Mouse (Mus musculus) myocyte (in vitro differentiated cells): Measurements from ENCODE around the gene Fam222b. TPM values are rescaled to one million over a fixed set of nuclear protein-coding genes. Genes with fewer than 3 reads are reported as not detected.

ENCODE experiments used
- H3K27me3 ChIP-seq: one replicate; pipeline ENCODE4 v1.6.1; 2011; ENCODE audit not compliant: control insufficient read depth, insufficient read depth, insufficient read length
- H3K36me3 ChIP-seq: one replicate; pipeline ENCODE4 v1.6.1; 2011; ENCODE audit not compliant: control insufficient read depth, insufficient read depth
- H3K4me2 ChIP-seq: one replicate; pipeline ENCODE4 v1.6.1; 2011; ENCODE audit warnings: low read depth, control low read depth
- H3K4me3 ChIP-seq: one replicate; pipeline ENCODE4 v1.5.1; 2011; ENCODE audit warnings: mild to moderate bottlenecking, control low read depth, moderate library complexity
- H3K79me2 ChIP-seq: one replicate; pipeline ENCODE4 v1.6.1; 2011; ENCODE audit not compliant: control insufficient read depth, insufficient read depth
- H3ac ChIP-seq: one replicate; pipeline ENCODE4 v1.6.1; 2011; ENCODE audit not compliant: control insufficient read depth, insufficient read length
- CEBPB ChIP-seq: IDR thresholded peaks from 2 replicates; pipeline ENCODE4 v1.6.1; 2011; ENCODE audit warnings: mild to moderate bottlenecking, moderate library complexity; ENCODE audit not compliant: poor library complexity, insufficient read depth, severe bottlenecking
- E2F4 ChIP-seq: IDR thresholded peaks from one replicate; pipeline ENCODE4 v1.6.1; 2011; ENCODE audit warnings: mild to moderate bottlenecking, control low read depth, moderate library complexity; ENCODE audit not compliant: insufficient read depth
- MAX ChIP-seq: IDR thresholded peaks from one replicate; pipeline ENCODE4 v1.6.1; 2011; ENCODE audit warnings: low read depth, mild to moderate bottlenecking, control low read depth
- MYOD1 ChIP-seq, 3 experiments: IDR thresholded peaks; one replicate each; pipeline ENCODE4 v1.6.1; 2011; ENCODE audit warnings: control low read depth in 2 of 3, low read depth in 2 of 3, mild to moderate bottlenecking in 2 of 3, moderate library complexity in 1 of 3; ENCODE audit not compliant: insufficient read length in 2 of 3, control insufficient read depth in 1 of 3
- MYOG ChIP-seq, 3 experiments: IDR thresholded peaks; one replicate each; pipeline ENCODE4 v1.6.1; 2011; ENCODE audit warnings: control low read depth in 2 of 3, low read depth in 2 of 3, mild to moderate bottlenecking in 2 of 3; ENCODE audit not compliant: insufficient read length in 2 of 3, control insufficient read depth in 1 of 3, insufficient read depth in 1 of 3
- POLR2A ChIP-seq: IDR thresholded peaks from one replicate; pipeline ENCODE4 v1.6.1; 2011; ENCODE audit warnings: low read depth, mild to moderate bottlenecking, control low read depth, moderate library complexity; ENCODE audit not compliant: insufficient read length
- POLR2AphosphoS2 ChIP-seq: IDR thresholded peaks from one replicate; pipeline ENCODE4 v1.6.1; 2011; ENCODE audit warnings: low read depth, control low read depth; ENCODE audit not compliant: insufficient read length
- REST ChIP-seq: IDR thresholded peaks from one replicate; pipeline ENCODE4 v1.6.1; 2011; ENCODE audit warnings: mild to moderate bottlenecking, control low read depth, moderate library complexity; ENCODE audit not compliant: insufficient read depth, insufficient read length
- SRF ChIP-seq: IDR thresholded peaks from one replicate; pipeline ENCODE4 v1.6.1; 2011; ENCODE audit warnings: low read depth; ENCODE audit not compliant: control insufficient read depth, insufficient read length
- TCF12 ChIP-seq: IDR thresholded peaks from one replicate; pipeline ENCODE4 v1.6.1; 2011; ENCODE audit warnings: mild to moderate bottlenecking, control low read depth; ENCODE audit not compliant: poor library complexity, insufficient read depth, severe bottlenecking
- TCF3 ChIP-seq: IDR thresholded peaks from one replicate; pipeline ENCODE4 v1.6.1; 2011; ENCODE audit warnings: low read depth, control low read depth; ENCODE audit not compliant: insufficient read length
- USF1 ChIP-seq: IDR thresholded peaks from one replicate; pipeline ENCODE4 v1.6.1; 2011; ENCODE audit warnings: low read depth, mild to moderate bottlenecking, control low read depth, moderate library complexity
- polyA plus RNA-seq: library from polyadenylated mRNA; unstranded; fragments of >200 nt; fragmentation: generic; extraction: Trizol; gene quantifications from one replicate; pipeline ENCODE4 v1.2.1, GENCODE M21; 2012; ENCODE audit warnings: missing spikeins

Gene Fam222b
- polyA plus RNA-seq, 1 experiment = 16.1 TPM

DNA sequence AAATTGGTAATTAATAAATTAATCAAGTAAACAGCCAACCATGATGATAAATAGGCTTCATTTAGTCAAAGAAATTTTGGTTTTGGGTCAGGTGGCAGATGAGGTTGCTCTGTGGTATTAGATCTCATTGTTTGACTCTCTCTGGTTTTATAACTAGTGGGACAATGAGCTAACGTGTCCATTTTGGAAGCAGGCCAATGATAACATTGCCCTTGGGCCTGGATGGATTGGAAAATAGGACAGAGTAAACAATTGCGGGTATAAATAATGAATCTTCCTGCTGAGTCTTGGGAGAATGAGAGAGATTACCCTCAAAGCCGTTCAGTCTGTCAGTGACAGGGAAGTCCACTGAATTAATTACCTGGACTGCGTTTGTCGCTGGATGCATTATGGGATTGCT, 26.7 kb downstream of the Fam222b start:
- Histone ChIP-seq H3K27me3 (no peaks in the 10 kb centered on the region), H3K36me3 (no peaks in the 10 kb centered on the region), H3ac (no peak overlapping the region), H3K79me2 (peaks cover 98% of the 10 kb centered on the region), H3K4me3 (no peak overlapping the region), H3K4me2 (no peak overlapping the region)
- no peak for TF ChIP-seq TCF12
- TF ChIP-seq REST = no peak
- TF ChIP-seq MYOD1 (IDR thresholded peaks at IDR 0.05; ENCODE audit: control insufficient read depth in 1 of 3, insufficient read length in 2 of 3, low read depth in 2 of 3) = no peak
- no peak for TF ChIP-seq SRF
- no peak for TF ChIP-seq MYOG (IDR thresholded peaks at IDR 0.05; ENCODE audit: control insufficient read depth in 1 of 3, insufficient read depth in 1 of 3, insufficient read length in 2 of 3, low read depth in 2 of 3)
- TF ChIP-seq POLR2A = no peak
- no peak for TF ChIP-seq POLR2AphosphoS2
- no peak for TF ChIP-seq CEBPB
- TF ChIP-seq E2F4 = no peak
- TF ChIP-seq MAX = no peak
- TF ChIP-seq USF1 = no peak
- TF ChIP-seq TCF3 = no peak

DNA sequence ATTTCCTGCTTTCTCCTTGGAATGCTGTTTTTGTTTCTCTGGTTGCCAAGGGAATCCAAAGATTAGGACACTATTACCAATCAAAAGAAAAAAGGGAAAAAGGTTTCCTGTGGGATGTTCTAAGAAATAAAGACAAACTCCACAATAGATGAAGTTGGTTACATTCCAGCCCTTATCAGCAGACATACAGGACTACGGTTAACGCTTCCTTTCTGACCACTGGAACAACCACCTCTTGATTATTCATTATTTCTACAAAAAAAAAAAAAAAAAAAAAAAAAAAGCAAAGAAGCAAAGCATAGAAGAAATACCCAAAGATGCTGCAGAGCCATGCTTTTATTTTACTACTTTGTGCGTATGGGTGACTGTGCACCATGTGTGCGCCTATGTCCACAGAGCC, 28.4 kb downstream of the Fam222b start:
- no peaks in the 10 kb centered on the region for H3K36me3 ChIP-seq
- H3K4me3 ChIP-seq = no peak overlapping the region
- TF ChIP-seq MYOD1 (IDR thresholded peaks at IDR 0.05; ENCODE audit: control insufficient read depth in 1 of 3, insufficient read length in 2 of 3, low read depth in 2 of 3) (no peak), USF1 (no peak), MAX (no peak), REST (no peak), POLR2A (no peak), MYOG (IDR thresholded peaks at IDR 0.05; ENCODE audit: control insufficient read depth in 1 of 3, insufficient read depth in 1 of 3, insufficient read length in 2 of 3, low read depth in 2 of 3) (no peak), TCF3 (no peak), CEBPB (no peak), TCF12 (no peak), POLR2AphosphoS2 (no peak), SRF (no peak), E2F4 (no peak)
- H3ac ChIP-seq = no peak overlapping the region
- H3K27me3 ChIP-seq = no peaks in the 10 kb centered on the region
- H3K4me2 ChIP-seq = no peak overlapping the region
- peaks cover 97% of the 10 kb centered on the region for H3K79me2 ChIP-seq

DNA sequence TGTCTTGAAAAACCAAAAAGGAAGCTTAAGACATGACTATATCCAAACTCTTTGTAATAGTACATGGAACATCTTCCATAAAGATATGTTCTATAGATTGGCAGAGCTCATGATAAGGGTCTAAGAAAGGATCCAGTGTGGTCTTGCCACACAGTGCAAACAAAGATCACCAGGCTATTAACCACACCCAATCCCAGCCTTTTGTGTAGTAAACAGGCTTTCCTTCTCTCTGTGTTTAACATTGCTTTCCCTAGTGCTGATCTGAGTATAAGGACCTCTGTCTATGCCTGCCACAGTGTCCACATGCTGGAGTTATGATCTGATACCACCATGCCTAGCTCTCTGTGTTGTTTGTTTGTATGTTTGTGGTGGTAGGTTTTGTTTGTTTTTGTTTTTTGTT, 29.3 kb downstream of the Fam222b start:
- Histone ChIP-seq H3K27me3 (no peaks in the 10 kb centered on the region), H3ac (no peak overlapping the region), H3K4me2 (no peak overlapping the region), H3K36me3 (no peaks in the 10 kb centered on the region), H3K79me2 (peaks cover 94% of the 10 kb centered on the region), H3K4me3 (no peak overlapping the region)
- TF ChIP-seq E2F4 = no peak
- TF ChIP-seq USF1 = no peak
- no peak for TF ChIP-seq SRF
- TF ChIP-seq REST = no peak
- TF ChIP-seq TCF3 = no peak
- no peak for TF ChIP-seq POLR2A

DNA sequence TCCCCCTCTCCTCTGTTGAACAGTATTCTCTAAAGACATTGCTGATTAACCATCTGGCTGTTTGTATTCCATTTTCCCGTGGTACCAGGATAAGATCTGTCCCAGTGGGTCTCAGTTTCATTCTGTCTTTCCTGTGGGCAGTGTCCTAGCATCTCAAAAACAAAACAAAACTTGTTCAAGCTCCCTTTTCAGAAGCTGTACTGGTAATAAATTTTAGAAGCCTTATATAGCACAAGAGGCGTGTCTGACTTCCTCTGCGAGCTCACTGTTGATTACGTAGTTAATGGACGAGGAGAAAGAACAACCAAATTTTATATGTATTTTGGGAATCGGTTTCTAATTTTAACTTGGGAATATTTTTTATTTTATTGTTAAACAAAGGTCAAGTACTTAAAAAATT, 31.2 kb downstream of the Fam222b start:
- Histone ChIP-seq H3K79me2 (peaks cover 93% of the 10 kb centered on the region), H3K27me3 (no peaks in the 10 kb centered on the region), H3K4me3 (no peak overlapping the region), H3K36me3 (no peaks in the 10 kb centered on the region), H3ac (no peak overlapping the region), H3K4me2 (no peak overlapping the region)
- TF ChIP-seq MYOG (IDR thresholded peaks at IDR 0.05; ENCODE audit: control insufficient read depth in 1 of 3, insufficient read depth in 1 of 3, insufficient read length in 2 of 3, low read depth in 2 of 3) (no peak), POLR2AphosphoS2 (no peak), USF1 (no peak), CEBPB (no peak), POLR2A (no peak), TCF3 (no peak), REST (no peak)

DNA sequence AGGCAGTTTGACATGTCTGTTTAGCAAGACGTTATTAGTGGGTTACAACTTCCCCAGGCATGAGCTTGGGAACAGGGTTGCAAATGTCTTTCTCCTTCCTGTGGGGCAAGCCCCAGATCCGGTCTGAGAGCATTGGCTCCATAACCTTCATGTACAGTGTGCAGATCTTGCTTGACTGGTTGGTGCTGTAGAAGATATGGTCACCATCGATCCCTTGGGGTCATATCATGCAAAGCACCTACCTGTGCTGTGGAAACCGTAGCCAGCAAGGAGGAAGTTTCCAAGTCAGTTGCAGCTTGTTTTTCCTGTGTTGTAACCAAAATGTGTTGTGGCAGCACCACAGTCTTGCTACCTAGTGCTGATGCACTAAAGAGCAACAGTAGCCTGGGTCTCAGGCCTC, 32.3 kb downstream of the Fam222b start:
- TF ChIP-seq POLR2AphosphoS2 (no peak), POLR2A (no peak), USF1 (no peak), E2F4 (no peak), SRF (no peak), TCF3 (no peak), TCF12 (no peak), MYOD1 (IDR thresholded peaks at IDR 0.05; ENCODE audit: control insufficient read depth in 1 of 3, insufficient read length in 2 of 3, low read depth in 2 of 3) (no peak), MAX (no peak), REST (no peak), MYOG (IDR thresholded peaks at IDR 0.05; ENCODE audit: control insufficient read depth in 1 of 3, insufficient read depth in 1 of 3, insufficient read length in 2 of 3, low read depth in 2 of 3) (no peak), CEBPB (no peak)
- Histone ChIP-seq H3ac (no peak overlapping the region), H3K4me2 (no peak overlapping the region), H3K36me3 (no peaks in the 10 kb centered on the region), H3K4me3 (no peak overlapping the region), H3K79me2 (peaks cover 93% of the 10 kb centered on the region), H3K27me3 (no peaks in the 10 kb centered on the region)
